Mouse (Mus musculus): ENCODE results near the gene Entpd7.
A peak's percentile ranks its signal among the peaks of the same experiment; 100 is the strongest.

- TF ChIP-seq CTCF (IDR thresholded peaks at IDR 0.05; ENCODE audit: low read depth, low read length) (peak; percentile 76), POLR2A (IDR thresholded peaks at IDR 0.05; ENCODE audit: extremely low read depth, insufficient read depth, low read length) (peak; percentile 66)
Measured at GRCm38 (mm10) chr19:43674730-43675524, 14.5 kb upstream of the Entpd7 start, which contains the start of gene Slc25a28.
